Mouse (Mus musculus) neural tube, embryonic 11.5 days (tissue): Measurements from ENCODE around the gene Nt5c3b. TPM values are rescaled to one million over a fixed set of nuclear protein-coding genes. Genes with fewer than 3 reads are reported as not detected.

Experiments used
- ATAC-seq: fragments of 200-750 bp; cut with Nextera tagmentation; 2 replicates; pipeline ENCODE4 v1.8.0; 2017; ENCODE audit warnings: moderate number of reproducible peaks, mild to moderate bottlenecking, moderate TSS enrichment, moderate library complexity; ENCODE audit not compliant: insufficient read depth, low FRiP score, low TSS enrichment
- DNase-seq: peaks from one replicate; pipeline ENCODE4 v3.0.0-alpha.2; 2015; ENCODE audit warnings: low spot score
- H3K27ac ChIP-seq: fragments of 300-500 bp; sonication (generic); 2 replicates; pipeline ENCODE4 v1.5.1; 2014; ENCODE audit warnings: low read depth, mild to moderate bottlenecking, low read length
- H3K27me3 ChIP-seq: fragments of 300-500 bp; sonication (generic); 2 replicates; pipeline ENCODE4 v1.6.1; 2014; ENCODE audit warnings: mild to moderate bottlenecking, low read length, mixed read lengths; ENCODE audit not compliant: control insufficient read depth, insufficient read depth
- H3K36me3 ChIP-seq: fragments of 300-500 bp; sonication (generic); 2 replicates; pipeline ENCODE4 v1.6.1; 2014; ENCODE audit warnings: mild to moderate bottlenecking, low read length, moderate library complexity, mixed read lengths; ENCODE audit not compliant: control insufficient read depth, insufficient read depth
- H3K4me1 ChIP-seq: fragments of 300-500 bp; sonication (generic); 2 replicates; pipeline ENCODE4 v1.6.1; 2014; ENCODE audit warnings: low read length, mixed read lengths; ENCODE audit not compliant: control insufficient read depth, insufficient read depth
- H3K4me2 ChIP-seq: fragments of 300-500 bp; sonication (generic); 2 replicates; pipeline ENCODE4 v1.6.1; 2014; ENCODE audit warnings: low read depth, mild to moderate bottlenecking, moderate library complexity
- H3K4me3 ChIP-seq: fragments of 300-500 bp; sonication (generic); 2 replicates; pipeline ENCODE4 v1.5.1; 2014; ENCODE audit warnings: low read depth, low read length
- H3K9ac ChIP-seq: fragments of 300-500 bp; sonication (generic); 2 replicates; pipeline ENCODE4 v1.6.1; 2014; ENCODE audit warnings: mild to moderate bottlenecking, low read length
- H3K9me3 ChIP-seq: fragments of 300-500 bp; sonication (generic); 2 replicates; pipeline ENCODE4 v1.6.1; 2016; ENCODE audit warnings: low read length; ENCODE audit not compliant: control insufficient read depth
- WGBS: fragments of 180-500 bp; shearing (Covaris S2); extraction: QIAGEN DNeasy Blood & Tissue Kit; methylation state at CpG from one replicate; pipeline ENCODE4 v1.1.7; 2014; 5-methylcytosine and 5-hydroxymethylcytosine counted together
- polyA plus RNA-seq: library from polyadenylated mRNA; unstranded; fragments of >200 nt; fragmentation: Nextera tagmentation; extraction: Ambion mirVana; gene quantifications from 2 replicates; pipeline ENCODE4 v1.2.1, GENCODE M21; 2014

Nt5c3b gene
- polyA plus RNA-seq, 1 experiment from 2014 or later, result 110 TPM

DNA sequence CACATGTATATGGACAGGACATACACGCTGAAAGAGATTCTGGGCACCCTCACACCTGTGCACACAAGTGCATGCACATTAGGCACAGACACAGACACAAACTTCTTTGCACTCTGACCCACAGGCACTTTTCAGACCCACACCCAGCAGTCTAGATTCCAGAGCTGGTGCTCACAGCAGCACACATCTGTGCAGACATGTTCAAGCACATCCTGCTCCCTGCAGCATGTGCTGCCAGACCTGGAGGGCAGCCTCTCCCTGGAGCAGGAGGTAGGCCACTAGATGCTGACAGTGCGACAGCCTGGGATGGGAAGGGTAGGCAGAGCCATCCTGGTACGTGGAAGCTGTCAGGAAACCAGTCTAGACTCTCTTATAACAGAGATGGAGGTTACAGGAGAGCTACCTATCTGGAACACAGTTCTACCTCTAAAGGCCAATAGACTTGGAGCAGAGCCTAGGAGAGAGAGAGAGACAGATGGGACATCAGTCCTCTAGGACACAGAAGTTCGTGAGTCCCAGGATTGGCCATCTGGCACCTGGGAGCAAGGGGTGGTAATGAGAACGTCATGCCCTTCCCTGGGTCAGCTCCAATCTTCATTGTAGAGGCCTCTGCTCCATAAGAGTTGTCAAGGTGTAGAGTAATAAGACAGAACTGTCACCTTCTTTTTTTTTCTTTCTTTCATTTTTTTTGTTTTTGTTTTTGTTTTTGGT is 34.5 kb downstream of the Nt5c3b start:
- Histone ChIP-seq H3K36me3 (no peaks in the 10 kb centered on the region), H3K4me1 (no peaks in the 10 kb centered on the region; the same call in 1 of the 2 replicates), H3K9me3 (no peaks in the 10 kb centered on the region), H3K4me2 (no peak overlapping the region), H3K27ac (no peak overlapping the region), H3K27me3 (no peaks in the 10 kb centered on the region), H3K9ac (no peak overlapping the region), H3K4me3 (no peak overlapping the region)
- WGBS, result 78% methylated on average over 5 of the region's 5 CpGs
- no peak for ATAC-seq
- no peak for DNase-seq

DNA sequence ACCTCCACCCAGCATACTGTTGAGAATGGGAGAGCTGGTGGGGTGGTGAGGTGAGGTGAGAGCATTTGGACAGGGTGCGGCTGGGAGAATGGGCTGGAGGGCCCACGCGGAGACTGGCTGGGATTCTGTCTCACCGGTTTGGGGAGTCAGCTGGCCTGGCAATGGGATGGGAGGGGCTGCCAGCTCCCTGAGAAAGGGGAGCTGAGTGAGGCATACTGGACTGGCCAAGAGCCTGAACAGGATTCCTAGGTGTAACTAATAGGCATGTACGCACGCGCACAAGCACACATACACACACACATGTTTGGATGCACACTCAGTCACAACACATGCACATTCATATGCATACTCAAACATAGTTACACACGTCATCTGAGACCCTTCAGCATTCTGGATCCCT is 35.3 kb downstream of the Nt5c3b start:
- ATAC-seq, result no peak
- no peaks in the 10 kb centered on the region for H3K9me3 ChIP-seq
- no peaks in the 10 kb centered on the region for H3K27me3 ChIP-seq
- H3K9ac ChIP-seq, result no peak overlapping the region
- H3K4me2 ChIP-seq, result no peak overlapping the region
- WGBS, result 83% methylated on average over 8 of the region's 8 CpGs
- no peaks in the 10 kb centered on the region for H3K36me3 ChIP-seq
- no peak for DNase-seq
- H3K4me3 ChIP-seq, result no peak overlapping the region
- H3K27ac ChIP-seq, result no peak overlapping the region
- H3K4me1 ChIP-seq, result no peaks in the 10 kb centered on the region; the same call in 1 of the 2 replicates

DNA sequence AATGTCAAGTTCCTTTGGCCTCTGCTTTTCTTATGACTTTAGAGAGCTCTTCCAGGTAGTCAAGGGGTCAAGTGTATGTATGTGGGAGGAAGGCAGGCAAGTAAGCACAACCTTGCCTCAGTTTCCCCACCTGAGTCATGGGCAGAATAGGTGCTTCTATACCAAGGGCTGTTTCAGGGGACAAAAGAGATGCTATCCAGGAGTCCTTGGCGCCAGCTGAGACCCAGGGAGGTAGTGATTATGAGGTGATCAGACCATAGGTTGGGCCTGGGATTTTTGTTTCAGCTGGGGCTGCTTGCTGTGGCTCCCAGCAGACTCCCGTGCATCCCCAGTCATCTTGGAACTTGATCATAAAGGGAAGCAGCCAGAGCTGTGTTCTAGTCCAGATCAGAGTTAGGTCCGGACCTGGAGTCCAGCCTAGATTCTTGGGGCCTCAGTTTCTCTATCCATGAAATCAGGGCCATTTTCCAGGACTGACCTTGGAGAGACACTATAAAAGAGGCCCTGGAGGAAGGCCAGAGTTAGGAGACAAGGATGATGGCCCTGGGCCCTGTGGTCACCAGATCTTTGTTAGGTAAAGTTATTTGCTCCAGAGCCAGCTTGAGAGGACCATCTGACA is 37.0 kb downstream of the Nt5c3b start:
- Histone ChIP-seq H3K9ac (no peak overlapping the region), H3K27ac (no peak overlapping the region), H3K27me3 (no peaks in the 10 kb centered on the region), H3K4me1 (no peaks in the 10 kb centered on the region; the same call in 1 of the 2 replicates), H3K36me3 (no peaks in the 10 kb centered on the region), H3K9me3 (no peaks in the 10 kb centered on the region), H3K4me3 (no peak overlapping the region), H3K4me2 (no peak overlapping the region)
- DNase-seq, result no peak
- ATAC-seq, result no peak
- 84% methylated on average over 3 of the region's 3 CpGs for WGBS

DNA sequence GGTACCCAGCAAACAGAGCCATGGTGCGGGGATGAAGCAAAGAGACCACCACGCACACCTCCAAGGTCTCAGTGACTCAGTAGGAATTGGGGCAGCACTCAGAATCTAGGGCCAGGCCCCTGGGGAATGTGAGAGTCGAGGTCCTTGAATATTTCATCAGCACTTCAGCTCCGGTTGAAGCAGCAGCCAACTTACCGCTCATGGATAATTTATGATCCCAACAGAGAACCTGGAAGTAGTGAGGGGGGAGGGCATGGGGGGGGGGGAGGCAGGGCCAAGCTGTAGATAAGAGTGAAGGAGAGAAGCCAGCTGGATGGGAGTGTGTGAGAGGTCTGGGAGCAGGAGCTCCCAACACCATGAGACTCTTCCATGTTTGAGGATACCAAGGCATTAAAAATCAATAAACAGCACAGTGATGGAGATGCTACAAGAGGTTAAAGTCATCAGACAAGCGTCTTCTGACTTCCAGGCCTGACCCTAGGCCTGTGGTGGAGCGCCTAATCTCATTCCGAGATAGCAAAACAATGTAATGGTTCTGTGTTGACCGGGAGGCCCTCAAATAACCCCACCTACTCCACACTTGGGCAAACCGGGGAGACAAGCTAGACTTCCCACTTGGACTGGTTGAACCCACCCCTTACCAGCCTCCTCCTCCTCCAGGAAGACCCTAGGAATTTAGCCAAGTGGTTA is 38.0 kb downstream of the Nt5c3b start:
- no peaks in the 10 kb centered on the region for H3K9me3 ChIP-seq

DNA sequence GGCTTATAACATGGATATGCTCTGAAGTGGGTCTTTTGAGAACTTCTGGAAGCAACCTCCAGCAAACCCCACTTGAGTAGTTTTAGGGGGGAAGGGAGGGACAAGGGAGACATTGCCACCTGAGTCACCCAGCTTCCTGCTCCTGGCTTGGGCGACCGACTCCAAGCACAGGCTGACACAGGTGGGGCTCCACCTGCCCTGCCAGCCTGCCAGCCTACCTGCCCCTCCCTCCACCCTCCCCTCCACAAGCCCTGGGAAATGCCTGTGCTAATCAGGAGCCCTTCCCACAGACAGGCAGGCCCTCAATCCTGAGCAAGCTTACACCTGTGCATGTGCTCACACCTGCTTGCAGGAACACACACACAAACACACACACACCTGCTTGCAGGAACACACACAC is 38.9 kb downstream of the Nt5c3b start:
- Histone ChIP-seq H3K36me3 (no peaks in the 10 kb centered on the region), H3K27me3 (no peaks in the 10 kb centered on the region), H3K4me2 (no peak overlapping the region), H3K4me3 (no peak overlapping the region), H3K9ac (no peak overlapping the region), H3K9me3 (no peaks in the 10 kb centered on the region), H3K27ac (no peak overlapping the region), H3K4me1 (no peaks in the 10 kb centered on the region)
- 81% methylated on average over 2 of the region's 2 CpGs for WGBS
- ATAC-seq (no peak), DNase-seq (no peak)

More for the DNA sequence above, 38.0 kb downstream of the Nt5c3b start:
- ATAC-seq, result no peak
- no peaks in the 10 kb centered on the region for H3K27me3 ChIP-seq
- no peak for DNase-seq
- no peak overlapping the region for H3K9ac ChIP-seq
- H3K27ac ChIP-seq, result no peak overlapping the region
- no peak overlapping the region for H3K4me3 ChIP-seq
- WGBS, result 76% methylated on average over 10 of the region's 10 CpGs
- no peaks in the 10 kb centered on the region for H3K4me1 ChIP-seq
- no peaks in the 10 kb centered on the region for H3K36me3 ChIP-seq
- H3K4me2 ChIP-seq, result no peak overlapping the region

DNA sequence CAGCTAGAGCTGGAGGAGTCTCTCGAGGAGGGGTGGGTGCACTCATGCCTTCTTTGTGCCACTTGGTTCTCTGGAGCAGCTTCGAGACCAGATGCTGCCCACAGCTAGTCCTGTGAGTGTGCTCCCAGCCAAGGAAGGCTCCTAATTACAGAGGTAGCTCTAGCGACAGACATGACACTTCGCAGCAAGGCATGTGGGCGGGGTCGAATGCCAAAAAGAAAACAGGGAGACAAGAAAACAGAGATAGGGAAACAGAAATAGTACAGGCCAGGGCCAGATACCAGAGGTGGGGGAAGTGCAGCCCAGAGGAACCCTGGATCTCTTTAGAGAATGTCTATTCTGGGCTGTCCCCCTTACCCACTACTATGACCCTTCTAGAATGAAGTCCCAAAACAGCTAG is 39.4 kb downstream of the Nt5c3b start:
- DNase-seq (no peak), ATAC-seq (no peak)
- no peaks in the 10 kb centered on the region for H3K4me1 ChIP-seq
- no peak overlapping the region for H3K9ac ChIP-seq
- no peaks in the 10 kb centered on the region for H3K9me3 ChIP-seq
- H3K36me3 ChIP-seq, result no peaks in the 10 kb centered on the region
- no peak overlapping the region for H3K4me2 ChIP-seq
- H3K27ac ChIP-seq, result no peak overlapping the region
- WGBS, result 40% methylated on average over 6 of the region's 6 CpGs
- H3K27me3 ChIP-seq, result no peaks in the 10 kb centered on the region; the same call in 1 of the 2 replicates
- no peak overlapping the region for H3K4me3 ChIP-seq

DNA sequence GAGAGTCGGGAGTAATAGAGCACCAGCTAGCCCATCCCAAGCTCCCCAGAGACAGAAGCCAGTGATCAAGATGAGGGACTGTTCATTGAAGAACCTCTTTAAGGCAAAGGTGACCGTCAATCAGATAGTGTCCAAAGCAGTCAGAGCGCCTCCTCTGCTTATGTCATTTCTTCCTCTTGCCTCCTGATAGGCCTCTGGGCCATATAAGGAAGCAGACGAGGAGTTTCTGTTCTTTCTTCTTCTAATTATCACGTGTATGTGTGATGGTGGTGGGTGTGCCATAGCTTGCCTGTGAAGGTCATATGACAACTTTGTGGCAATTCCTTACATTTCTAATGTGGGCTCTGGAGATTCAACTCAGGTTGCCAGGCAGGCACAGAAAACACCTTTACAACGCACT is 40.8 kb downstream of the Nt5c3b start:
- no peak for DNase-seq
- no peaks in the 10 kb centered on the region for H3K9me3 ChIP-seq
- 77% methylated on average over 6 of the region's 6 CpGs for WGBS
- H3K27ac ChIP-seq, result no peak overlapping the region
- no peak overlapping the region for H3K4me2 ChIP-seq
- peaks cover 2% of the 10 kb centered on the region; the same call in 1 of the 2 replicates for H3K4me1 ChIP-seq
- H3K36me3 ChIP-seq, result no peaks in the 10 kb centered on the region
- no peak overlapping the region for H3K4me3 ChIP-seq
- peaks cover 10% of the 10 kb centered on the region for H3K27me3 ChIP-seq
- no peak overlapping the region for H3K9ac ChIP-seq
- ATAC-seq, result no peak

DNA sequence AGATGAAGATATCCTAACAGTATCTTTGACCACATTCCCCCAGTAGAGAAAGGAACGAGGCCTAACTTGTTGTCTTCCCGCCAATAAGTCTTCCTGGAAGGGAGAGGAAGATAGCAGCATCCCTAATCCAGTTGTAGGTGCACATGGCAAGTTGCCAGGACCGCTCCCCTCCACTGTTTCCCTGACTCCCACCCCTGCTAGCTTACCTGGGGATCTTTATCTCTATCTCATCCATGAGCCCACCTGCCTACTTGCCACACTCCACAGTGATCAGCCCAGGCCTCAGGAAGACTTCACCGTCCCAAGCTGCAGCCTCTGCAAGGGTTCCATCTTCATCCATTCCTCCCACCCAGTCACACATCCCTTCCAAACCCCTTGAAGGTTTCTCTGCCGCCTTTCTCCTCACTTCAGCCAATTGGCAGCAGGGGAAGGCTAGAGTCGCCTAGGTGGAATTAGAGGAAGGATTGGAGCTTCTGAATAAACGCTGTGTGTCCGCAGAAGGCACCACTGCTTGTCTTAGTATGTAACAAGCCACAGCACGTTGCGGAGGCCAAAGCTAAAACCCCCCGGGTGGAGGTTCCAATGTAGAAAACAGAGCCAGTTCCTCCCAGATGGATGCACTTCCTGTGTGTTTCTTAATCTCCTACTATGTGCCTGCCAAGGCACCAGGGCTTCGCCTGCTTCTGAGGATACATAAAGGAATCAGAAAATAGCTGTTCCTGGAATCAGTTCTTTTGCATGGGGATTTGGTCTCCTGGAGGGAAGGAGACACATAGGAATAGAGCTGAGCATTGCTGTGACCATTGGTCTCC is 41.7 kb downstream of the Nt5c3b start:
- no peak for ATAC-seq
- no peak overlapping the region for H3K4me3 ChIP-seq
- DNase-seq, result no peak
- no peak overlapping the region for H3K9ac ChIP-seq
- 77% methylated on average over 12 of the region's 12 CpGs for WGBS
- H3K27me3 ChIP-seq, result peaks cover 16% of the 10 kb centered on the region
- H3K4me2 ChIP-seq, result no peak overlapping the region
- peaks cover 7% of the 10 kb centered on the region; the same call in 1 of the 2 replicates for H3K4me1 ChIP-seq
- H3K36me3 ChIP-seq, result no peaks in the 10 kb centered on the region
- H3K9me3 ChIP-seq, result no peaks in the 10 kb centered on the region
- H3K27ac ChIP-seq, result no peak overlapping the region
